Mouse (Mus musculus) CH12F3 (cell line): ENCODE data around the gene Slco6c1.

ENCODE experiments used
- in situ Hi-C: fragments of 300-500 bp; cut with MboI; formaldehyde crosslinking; loops from 2 replicates; pipeline ENCODE4 v1.14.3; 2020; ENCODE audit warnings: low sequenced_read_pairs

Slco6c1 gene

DNA sequence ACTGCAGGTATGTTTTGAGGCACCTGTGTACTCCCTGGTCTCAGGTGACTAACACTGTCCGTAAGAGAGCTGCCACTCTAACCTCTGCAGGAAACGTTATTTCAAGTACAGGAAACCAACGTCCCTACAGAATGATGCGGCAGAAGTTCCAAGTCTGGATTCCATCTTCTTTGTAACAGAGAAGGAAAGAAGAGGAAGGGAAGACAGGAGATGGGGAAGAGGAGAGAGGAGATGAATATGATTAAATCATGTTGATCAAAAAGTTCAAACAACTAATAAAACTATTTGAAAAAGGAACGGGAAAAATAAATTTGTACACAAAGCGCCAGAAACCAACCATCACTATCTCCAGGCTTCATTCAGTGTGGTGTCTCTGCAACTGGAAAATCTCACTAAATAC lies at the start of gene Slco6c1:
Gene Slco6c1 (minus strand): TSS at position 101 of the 400 bp plus-strand sequence.
- in situ Hi-C loops, result no loop called here

DNA sequence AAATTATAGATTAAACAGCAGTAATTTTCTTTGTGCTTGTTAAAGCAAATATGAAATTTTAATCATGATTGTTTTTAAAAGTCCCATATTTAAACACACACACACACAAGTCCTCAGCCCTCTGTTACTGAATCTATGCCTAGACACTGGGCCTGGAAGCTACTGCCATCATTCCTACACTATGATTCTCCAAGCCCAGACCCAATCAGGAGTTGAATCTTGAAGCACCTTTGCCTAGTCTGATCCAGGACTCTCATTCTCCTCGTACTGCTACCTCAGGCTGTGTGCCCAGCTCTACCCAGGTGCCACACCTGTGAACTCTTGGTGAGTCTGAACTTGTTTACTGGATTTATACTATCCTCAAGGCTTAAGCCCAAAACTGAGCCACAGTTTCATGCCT lies 89.1 kb downstream of the Slco6c1 start:
- in situ Hi-C loops, result loop anchor here (25.0 kb wide), 1 partner anchor 648 kb away; no protein-coding TSS in a partner anchor

DNA sequence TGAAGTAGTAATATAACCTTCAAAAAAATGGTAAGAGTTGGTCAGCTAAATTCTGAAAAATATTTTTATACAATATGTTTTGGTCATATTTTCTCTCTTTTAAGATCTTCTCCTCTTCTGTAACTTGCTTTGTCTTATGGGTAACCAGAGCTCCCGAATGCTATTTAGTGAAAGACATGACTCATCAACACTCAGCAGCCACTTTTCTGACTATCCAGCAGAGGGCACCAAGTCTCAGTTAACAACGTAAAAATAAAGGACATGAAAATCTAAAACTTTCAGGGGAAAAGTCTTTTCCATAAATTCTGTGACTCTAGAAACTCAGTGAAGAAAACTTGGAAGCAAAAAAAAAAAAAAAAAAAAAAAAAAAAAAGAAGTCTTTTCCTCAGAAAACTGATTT lies 89.6 kb downstream of the Slco6c1 start:
- in situ Hi-C loops, result loop anchor here (25.0 kb wide), 1 partner anchor 649 kb away; no protein-coding TSS in a partner anchor

DNA sequence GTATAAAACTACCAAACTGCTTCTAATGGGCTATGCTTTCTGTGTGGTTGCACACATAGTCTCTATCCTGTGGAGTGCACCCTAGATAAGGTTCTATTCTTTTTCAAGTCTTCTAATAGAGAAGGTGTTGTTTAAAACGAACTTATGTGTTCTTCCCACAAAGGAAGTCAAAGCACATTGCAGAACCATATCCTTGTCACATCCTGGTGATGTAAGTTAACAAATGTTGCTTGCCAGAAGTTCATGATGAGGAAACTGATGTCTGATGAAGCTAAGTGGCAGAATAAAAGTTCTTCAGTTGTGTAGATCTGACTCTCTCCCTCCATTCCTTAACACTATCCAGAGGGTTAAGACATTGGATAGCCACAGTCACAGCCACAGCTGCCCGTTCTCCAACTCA lies 90.1 kb downstream of the Slco6c1 start:
- in situ Hi-C loops, result loop anchor here (25.0 kb wide), 1 partner anchor 649 kb away; no protein-coding TSS in a partner anchor

DNA sequence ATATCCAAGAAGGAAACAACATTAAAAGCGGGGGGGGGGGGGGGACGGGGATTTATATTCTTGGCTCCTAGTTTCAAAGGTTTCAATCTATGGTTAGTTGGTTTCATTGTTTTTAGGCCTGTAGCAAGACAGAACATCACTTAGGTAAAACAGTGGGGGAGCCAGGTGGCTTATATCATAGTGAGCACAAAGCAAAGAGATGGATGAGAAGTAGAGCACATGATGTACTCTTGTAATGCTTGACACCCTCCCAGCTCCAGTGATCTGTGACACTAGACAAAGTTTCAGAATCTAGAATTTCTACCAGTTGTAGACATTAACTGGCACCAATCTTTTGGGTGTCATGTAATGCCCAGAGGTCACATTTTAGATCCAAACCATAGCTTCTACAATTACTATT lies 106.7 kb downstream of the Slco6c1 start:
- in situ Hi-C loops, result no loop called here

DNA sequence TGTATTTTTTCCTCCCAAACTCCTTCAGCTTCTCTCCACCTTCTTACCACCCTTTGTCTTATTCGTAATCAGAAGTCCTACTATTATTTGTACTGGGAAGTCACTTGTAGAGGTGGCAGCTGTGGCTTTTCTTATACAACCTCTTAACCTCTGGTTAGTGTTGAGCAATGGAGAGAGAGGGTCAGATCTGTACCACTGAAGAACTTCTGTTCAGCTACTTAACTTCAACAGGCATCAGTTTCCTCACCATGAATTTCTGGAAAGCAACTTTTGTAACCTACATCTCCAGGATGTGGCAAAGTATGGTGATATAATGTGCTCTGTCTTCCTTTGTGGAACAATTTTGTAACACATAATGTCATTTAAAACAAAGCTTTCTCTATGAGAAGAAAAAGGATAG lies 108.7 kb downstream of the Slco6c1 start:
- in situ Hi-C loops, result no loop called here

DNA sequence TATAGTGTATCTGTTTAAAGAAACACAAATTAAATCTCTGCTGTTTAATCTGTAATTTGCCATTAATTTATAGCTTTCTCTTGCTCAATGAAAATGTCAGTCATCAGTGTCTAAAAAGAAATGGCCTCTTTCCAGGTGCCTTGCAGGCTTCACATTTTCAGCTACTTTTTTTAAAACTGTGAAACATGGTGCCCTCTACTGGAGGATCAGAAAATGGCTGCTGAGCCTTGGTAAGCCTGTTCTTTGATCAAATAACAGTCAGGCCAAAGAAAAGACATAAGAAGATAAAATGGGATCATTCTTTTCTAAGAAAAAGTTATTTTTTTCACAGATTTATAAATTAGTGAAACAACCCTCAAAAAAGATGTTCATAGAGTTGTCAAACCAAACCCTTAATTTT lies 109.1 kb downstream of the Slco6c1 start:
- in situ Hi-C loops, result no loop called here
